Mouse (Mus musculus): ENCODE results near the gene Ift43. TPM values are rescaled to one million over a fixed set of nuclear protein-coding genes. Genes with fewer than 3 reads are reported as not detected.

The Ift43 gene
- polyA plus RNA-seq (2015; fragmentation: Illumina TruSeq; extraction: RNeasy Lipid Tissue Mini Kit (QIAGEN cat#74804); ENCODE audit: insufficient read depth, low read depth, low replicate concordance) = 5.1 TPM

DNA sequence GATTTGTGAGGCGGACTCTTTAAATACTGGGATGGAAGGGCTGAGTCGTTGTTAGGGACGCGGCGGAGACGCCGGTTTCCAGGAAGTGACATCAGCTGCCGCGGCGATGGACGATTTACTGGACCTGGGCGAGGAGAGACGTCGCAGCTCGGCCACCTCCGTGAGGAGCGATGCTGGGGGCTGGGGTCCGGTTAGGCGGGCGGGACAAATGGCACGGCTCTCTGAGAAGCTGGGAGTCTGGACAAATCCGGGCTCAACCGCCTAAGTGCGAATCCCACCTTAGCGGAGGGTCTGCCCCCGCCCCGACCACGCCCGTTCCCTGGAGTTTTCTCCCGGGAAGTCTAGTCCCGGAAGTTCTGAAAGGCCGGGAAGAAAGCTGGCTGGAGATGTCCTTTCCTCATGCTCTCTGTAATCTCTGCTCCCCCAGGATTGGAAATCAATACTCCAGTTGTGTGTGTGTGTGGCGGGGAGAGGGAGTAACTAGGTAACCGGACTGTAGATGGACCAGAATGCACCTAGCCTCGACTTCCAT is at the start of gene Ift43:
Ift43 (plus strand) TSS at position 61 of the 532 bp plus-strand sequence.

GRCm38 (mm10) chr12:86078553-86079201 is 3.7 kb upstream of the Ift43 start, which contains the start of gene Tgfb3:
Tgfb3 (minus strand) TSS chr12:86079041.

Other genes with a start within 250 kb of the Ift43 start
- 7.5 TPM for gene Tgfb3, start 3.5 kb upstream of the Ift43 start, polyA plus RNA-seq (2015; fragmentation: Illumina TruSeq; extraction: RNeasy Lipid Tissue Mini Kit (QIAGEN cat#74804); ENCODE audit: insufficient read depth, low read depth, low replicate concordance)
- gene Gpatch2l, start 159.3 kb downstream of the Ift43 start, polyA plus RNA-seq (2015; fragmentation: Illumina TruSeq; extraction: RNeasy Lipid Tissue Mini Kit (QIAGEN cat#74804); ENCODE audit: insufficient read depth, low read depth, low replicate concordance) = 5.2 TPM